Mouse (Mus musculus) limb, embryonic 10.5 days (tissue): ENCODE data around the gene Brip1. TPM values are rescaled to one million over a fixed set of nuclear protein-coding genes. Genes with fewer than 3 reads are reported as not detected.
"Not testable (repeated sequence)": the region's sequence is repeated elsewhere in the genome, so short reads cannot be mapped to it uniquely, and the experiment has no call there.

ENCODE experiments used
- DNase-seq: peaks from one replicate; pipeline ENCODE4 v3.0.0-alpha.2; 2017; ENCODE audit warnings: low spot score
- H3K27ac ChIP-seq: fragments of 300-500 bp; sonication (generic); 2 replicates; pipeline ENCODE4 v1.5.1; 2016; ENCODE audit warnings: mild to moderate bottlenecking
- H3K27me3 ChIP-seq: fragments of 300-500 bp; sonication (generic); 2 replicates; pipeline ENCODE4 v1.6.1; 2016; ENCODE audit warnings: low read depth, mild to moderate bottlenecking; ENCODE audit not compliant: poor library complexity, severe bottlenecking
- H3K36me3 ChIP-seq: fragments of 300-500 bp; sonication (generic); 2 replicates; pipeline ENCODE4 v1.6.1; 2016; ENCODE audit warnings: mild to moderate bottlenecking, moderate library complexity
- H3K4me1 ChIP-seq: fragments of 300-500 bp; sonication (generic); 2 replicates; pipeline ENCODE4 v1.6.1; 2016
- H3K4me3 ChIP-seq: fragments of 300-500 bp; sonication (generic); 2 replicates; pipeline ENCODE4 v1.5.1; 2016; ENCODE audit warnings: mild to moderate bottlenecking, moderate library complexity
- H3K9me3 ChIP-seq: fragments of 300-500 bp; sonication (generic); replicated peaks from 2 replicates; pipeline ENCODE4 v1.6.1; 2016; ENCODE audit warnings: mild to moderate bottlenecking
- WGBS: fragments of 180-500 bp; shearing (Covaris S2); methylation state at CpG from one replicate; pipeline ENCODE4 v1.1.7; 2016; 5-methylcytosine and 5-hydroxymethylcytosine counted together
- polyA plus RNA-seq: library from polyadenylated mRNA; unstranded; fragments of >200 nt; fragmentation: Nextera tagmentation; extraction: Ambion mirVana; gene quantifications from 2 replicates; pipeline ENCODE4 v1.2.1, GENCODE M21; 2016

Gene Brip1
- polyA plus RNA-seq, 1 experiment from 2014 or later = 12.6 TPM

GRCm38 (mm10) chr11:86185224-86185623, 15.8 kb downstream of the Brip1 start:
- not testable (repeated sequence) for H3K27ac ChIP-seq, H3K9me3 ChIP-seq, H3K36me3 ChIP-seq, H3K4me1 ChIP-seq, DNase-seq, H3K4me3 ChIP-seq, H3K27me3 ChIP-seq
- 98% methylated on average over 7 of the region's 7 CpGs for WGBS

GRCm38 (mm10) chr11:86175833-86176232, 25.2 kb downstream of the Brip1 start:
- no peak for DNase-seq
- peaks cover 4% of the 10 kb centered on the region; the same call in 1 of the 2 replicates for H3K4me1 ChIP-seq
- peaks cover 4% of the 10 kb centered on the region; the same call in 1 of the 2 replicates for H3K36me3 ChIP-seq
- no peaks in the 10 kb centered on the region for H3K27me3 ChIP-seq
- 74% methylated on average over 3 of the region's 3 CpGs for whole genome bisulfite sequencing
- no peaks in the 10 kb centered on the region for H3K9me3 ChIP-seq
- H3K4me3 ChIP-seq = no peak overlapping the region
- H3K27ac ChIP-seq = no peak overlapping the region

GRCm38 (mm10) chr11:86174173-86174572, 26.8 kb downstream of the Brip1 start:
- 50% methylated on average over 2 of the region's 2 CpGs for WGBS
- DNase-seq = peak; percentile 66
- Histone ChIP-seq H3K4me3 (no peak overlapping the region), H3K4me1 (peaks cover 4% of the 10 kb centered on the region; the same call in 1 of the 2 replicates), H3K9me3 (no peaks in the 10 kb centered on the region), H3K36me3 (peaks cover 6% of the 10 kb centered on the region), H3K27ac (no peak overlapping the region), H3K27me3 (no peaks in the 10 kb centered on the region)

- Histone ChIP-seq H3K4me3 (no peak overlapping the region), H3K9me3 (no peaks in the 10 kb centered on the region), H3K27me3 (no peaks in the 10 kb centered on the region), H3K36me3 (peaks cover 10% of the 10 kb centered on the region), H3K27ac (no peak overlapping the region), H3K4me1 (peaks cover under 1% of the 10 kb centered on the region; the same call in 1 of the 2 replicates)
- 85% methylated on average over 2 of the region's 2 CpGs for WGBS
- DNase-seq = no peak
Observed at GRCm38 (mm10) chr11:86170743-86171142, 30.2 kb downstream of the Brip1 start.

GRCm38 (mm10) chr11:86160251-86160650, 40.7 kb downstream of the Brip1 start:
- Histone ChIP-seq H3K27ac (no peak overlapping the region), H3K4me1 (no peaks in the 10 kb centered on the region), H3K4me3 (no peak overlapping the region), H3K27me3 (no peaks in the 10 kb centered on the region), H3K9me3 (no peaks in the 10 kb centered on the region), H3K36me3 (peaks cover 10% of the 10 kb centered on the region)
- no peak for DNase-seq
- WGBS = 80% methylated on average over 2 of the region's 2 CpGs

GRCm38 (mm10) chr11:86158950-86159349, 42.0 kb downstream of the Brip1 start:
- H3K9me3 ChIP-seq = no peaks in the 10 kb centered on the region
- H3K36me3 ChIP-seq = peaks cover 2% of the 10 kb centered on the region
- no peak overlapping the region for H3K27ac ChIP-seq
- 85% methylated on average over 2 of the region's 2 CpGs for WGBS
- H3K4me1 ChIP-seq = no peaks in the 10 kb centered on the region
- H3K4me3 ChIP-seq = no peak overlapping the region
- no peaks in the 10 kb centered on the region for H3K27me3 ChIP-seq
- DNase-seq = no peak

GRCm38 (mm10) chr11:86155638-86156037, 45.4 kb downstream of the Brip1 start:
- DNase-seq = no peak
- H3K36me3 ChIP-seq = 0 out of 2 replicates have a peak, but pooled peaks cover 10% of the 10 kb centered on the region
- no peak overlapping the region for H3K27ac ChIP-seq
- no peaks in the 10 kb centered on the region for H3K27me3 ChIP-seq
- no peaks in the 10 kb centered on the region for H3K9me3 ChIP-seq
- H3K4me1 ChIP-seq = no peaks in the 10 kb centered on the region
- 88% methylated on average over 5 of the region's 5 CpGs for WGBS
- H3K4me3 ChIP-seq = no peak overlapping the region

- no peaks in the 10 kb centered on the region for H3K9me3 ChIP-seq
- H3K27ac ChIP-seq = no peak overlapping the region
- H3K27me3 ChIP-seq = no peaks in the 10 kb centered on the region
- no peaks in the 10 kb centered on the region for H3K4me1 ChIP-seq
- DNase-seq = no peak
- H3K36me3 ChIP-seq = no peaks in the 10 kb centered on the region; the same call in 1 of the 2 replicates
- WGBS = 80% methylated on average over 3 of the region's 3 CpGs
- no peak overlapping the region for H3K4me3 ChIP-seq
Observed at GRCm38 (mm10) chr11:86131324-86131723, 69.7 kb downstream of the Brip1 start.

- no peaks in the 10 kb centered on the region for H3K9me3 ChIP-seq
- DNase-seq = no peak
- no peak overlapping the region for H3K27ac ChIP-seq
- no peak overlapping the region for H3K4me3 ChIP-seq
- 89% methylated on average over 7 of the region's 7 CpGs for WGBS
- no peaks in the 10 kb centered on the region for H3K27me3 ChIP-seq
- H3K36me3 ChIP-seq = no peaks in the 10 kb centered on the region
- H3K4me1 ChIP-seq = no peaks in the 10 kb centered on the region
Observed at GRCm38 (mm10) chr11:86117078-86117869, 83.7 kb downstream of the Brip1 start.

- DNase-seq = no peak
- Histone ChIP-seq H3K27me3 (no peaks in the 10 kb centered on the region), H3K4me1 (no peaks in the 10 kb centered on the region), H3K36me3 (no peaks in the 10 kb centered on the region), H3K9me3 (no peaks in the 10 kb centered on the region), H3K27ac (no peak overlapping the region), H3K4me3 (no peak overlapping the region)
- WGBS = 88% methylated on average over 1 of the region's 1 CpGs
Observed at GRCm38 (mm10) chr11:86115955-86116354, 85.0 kb downstream of the Brip1 start.

GRCm38 (mm10) chr11:86107276-86107675, 93.7 kb downstream of the Brip1 start:
- H3K4me1 ChIP-seq = no peaks in the 10 kb centered on the region
- H3K27me3 ChIP-seq = no peaks in the 10 kb centered on the region
- H3K9me3 ChIP-seq = no peaks in the 10 kb centered on the region
- DNase-seq = no peak
- peaks cover 23% of the 10 kb centered on the region for H3K36me3 ChIP-seq
- WGBS = 89% methylated on average over 4 of the region's 4 CpGs
- no peak overlapping the region for H3K27ac ChIP-seq
- H3K4me3 ChIP-seq = no peak overlapping the region

- H3K4me1 ChIP-seq = no peaks in the 10 kb centered on the region
- H3K27me3 ChIP-seq = no peaks in the 10 kb centered on the region
- H3K4me3 ChIP-seq = no peak overlapping the region
- no peaks in the 10 kb centered on the region for H3K9me3 ChIP-seq
- DNase-seq = no peak
- H3K36me3 ChIP-seq = peaks cover 23% of the 10 kb centered on the region
- no peak overlapping the region for H3K27ac ChIP-seq
Observed at GRCm38 (mm10) chr11:86106596-86106995, 94.4 kb downstream of the Brip1 start.

GRCm38 (mm10) chr11:86101191-86101590, 99.8 kb downstream of the Brip1 start:
- Histone ChIP-seq H3K36me3 (peaks cover 22% of the 10 kb centered on the region), H3K9me3 (no peaks in the 10 kb centered on the region), H3K4me3 (no peak overlapping the region), H3K27ac (no peak overlapping the region), H3K4me1 (0 out of 2 replicates have a peak, but pooled peaks cover 5% of the 10 kb centered on the region), H3K27me3 (no peaks in the 10 kb centered on the region)
- no peak for DNase-seq
- WGBS = 88% methylated on average over 6 of the region's 6 CpGs
